Mouse (Mus musculus) right cerebral cortex, postnatal 25 days (tissue): ENCODE measurements around the gene Tfeb.

ENCODE experiments used
- DNase-seq: peaks from one replicate; pipeline ENCODE4 v3.0.0; 2022

Gene Tfeb

GRCm38 (mm10) chr17:47756366-47756765, 19.5 kb downstream of the Tfeb start:
- no peak for DNase-seq

- DNase-seq = no peak
Measured at GRCm38 (mm10) chr17:47757056-47757610, 20.3 kb downstream of the Tfeb start.

- no peak for DNase-seq
Measured at GRCm38 (mm10) chr17:47759702-47760410, 23.0 kb downstream of the Tfeb start.

GRCm38 (mm10) chr17:47762028-47762427, 25.2 kb downstream of the Tfeb start:
- DNase-seq = no peak

GRCm38 (mm10) chr17:47762518-47763340, 25.9 kb downstream of the Tfeb start:
- peak; percentile 68 for DNase-seq

- DNase-seq = no peak
Measured at GRCm38 (mm10) chr17:47765986-47766385, 29.2 kb downstream of the Tfeb start.

GRCm38 (mm10) chr17:47766407-47767043, 29.7 kb downstream of the Tfeb start:
- no peak for DNase-seq

GRCm38 (mm10) chr17:47767081-47767455, 30.2 kb downstream of the Tfeb start:
- no peak for DNase-seq

- DNase-seq = no peak
Measured at GRCm38 (mm10) chr17:47767456-47768141, 30.8 kb downstream of the Tfeb start.

GRCm38 (mm10) chr17:47768707-47769276, 32.0 kb downstream of the Tfeb start:
- DNase-seq = peak; percentile 39

GRCm38 (mm10) chr17:47769389-47770299, 32.8 kb downstream of the Tfeb start:
- DNase-seq = no peak

- DNase-seq = no peak
Measured at GRCm38 (mm10) chr17:47773604-47774003, 36.8 kb downstream of the Tfeb start.

GRCm38 (mm10) chr17:47777141-47777540, 40.3 kb downstream of the Tfeb start:
- no peak for DNase-seq

GRCm38 (mm10) chr17:47780470-47780869, 43.6 kb downstream of the Tfeb start:
- no peak for DNase-seq

GRCm38 (mm10) chr17:47782486-47782885, 45.7 kb downstream of the Tfeb start:
- DNase-seq = no peak

- DNase-seq = no peak
Measured at GRCm38 (mm10) chr17:47783445-47784223, 46.8 kb downstream of the Tfeb start.

GRCm38 (mm10) chr17:47784411-47784810, 47.6 kb downstream of the Tfeb start:
- no peak for DNase-seq

GRCm38 (mm10) chr17:47787632-47788031, 50.8 kb downstream of the Tfeb start:
- DNase-seq = no peak

- no peak for DNase-seq
Measured at GRCm38 (mm10) chr17:47788306-47788705, 51.5 kb downstream of the Tfeb start.

- DNase-seq = no peak
Measured at GRCm38 (mm10) chr17:47788996-47789395, 52.2 kb downstream of the Tfeb start.
